Mouse (Mus musculus) 3T3-L1 (cell line): ENCODE data around the gene Il6ra.
A peak's percentile ranks its signal among the peaks of the same experiment; 100 is the strongest.

Experiments
- DNase-seq: peaks from one replicate; pipeline ENCODE4 v3.0.0-alpha.2; 2015; ENCODE audit warnings: low read depth, low spot score

The Il6ra gene

DNA sequence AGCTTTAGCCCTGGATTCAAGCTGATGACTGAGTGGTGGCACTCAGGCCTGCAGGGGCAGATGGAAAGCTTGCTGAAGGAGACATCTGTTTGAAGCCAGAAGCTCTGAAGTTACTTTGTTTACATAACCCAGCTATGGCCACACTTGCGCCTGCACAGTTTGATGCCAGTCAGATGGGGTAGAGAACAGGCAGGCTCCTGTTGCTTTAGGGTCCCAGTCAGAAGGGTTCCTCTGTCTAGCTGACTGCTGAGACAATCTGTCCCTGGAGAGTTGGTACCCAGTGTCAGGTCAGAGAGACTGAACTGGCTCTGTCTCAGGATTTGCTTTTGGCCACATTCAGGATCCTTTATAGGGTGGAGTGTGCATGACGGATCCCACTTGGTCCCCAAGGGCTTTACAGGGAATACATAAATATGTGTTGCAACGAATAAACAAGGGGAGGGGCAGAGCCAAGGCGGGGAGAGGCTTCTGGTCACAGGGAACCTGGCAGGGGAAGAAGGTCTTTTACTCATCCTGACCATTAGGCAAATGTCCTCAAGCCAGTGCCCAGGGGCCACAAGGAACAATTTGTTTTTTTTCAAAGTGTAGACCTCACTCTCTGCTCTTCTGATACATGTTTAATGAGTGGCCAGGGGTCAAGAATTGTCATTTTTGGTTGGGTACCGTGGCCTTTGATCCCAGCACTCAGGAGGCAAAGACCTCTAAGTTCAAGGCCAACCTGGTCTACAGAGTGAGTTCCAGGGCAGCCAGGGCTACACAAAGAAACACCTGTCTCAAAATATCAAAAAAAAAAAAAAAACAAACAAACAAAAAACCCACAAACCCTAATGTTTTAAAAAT lies 3.1 kb downstream of the Il6ra start:
- DNase-seq, result no peak

GRCm38 (mm10) chr3:89908836-89909235 lies 4.2 kb downstream of the Il6ra start:
- DNase-seq, result no peak

DNA sequence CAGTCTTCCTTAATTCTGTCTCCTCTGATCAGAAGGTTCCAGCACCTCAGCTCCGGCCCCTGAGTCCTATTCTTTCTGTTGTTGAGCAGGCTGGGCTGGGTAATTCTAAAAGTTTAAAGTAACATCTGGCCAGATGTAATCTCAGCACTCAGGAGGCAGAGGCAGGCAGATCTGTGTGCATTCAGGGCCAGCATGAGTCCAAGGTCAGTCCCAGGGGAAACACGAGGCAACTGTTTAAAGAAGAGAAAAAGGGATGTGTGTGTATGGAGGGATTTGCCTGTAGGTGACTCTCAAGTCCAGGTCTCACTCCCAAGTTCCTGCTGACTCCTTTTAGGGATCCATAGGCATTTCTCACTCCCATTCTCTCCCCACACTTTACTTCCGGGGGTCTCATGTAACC lies 5.2 kb downstream of the Il6ra start:
- no peak for DNase-seq

GRCm38 (mm10) chr3:89899511-89899908 lies 13.5 kb downstream of the Il6ra start:
- no peak for DNase-seq

DNA sequence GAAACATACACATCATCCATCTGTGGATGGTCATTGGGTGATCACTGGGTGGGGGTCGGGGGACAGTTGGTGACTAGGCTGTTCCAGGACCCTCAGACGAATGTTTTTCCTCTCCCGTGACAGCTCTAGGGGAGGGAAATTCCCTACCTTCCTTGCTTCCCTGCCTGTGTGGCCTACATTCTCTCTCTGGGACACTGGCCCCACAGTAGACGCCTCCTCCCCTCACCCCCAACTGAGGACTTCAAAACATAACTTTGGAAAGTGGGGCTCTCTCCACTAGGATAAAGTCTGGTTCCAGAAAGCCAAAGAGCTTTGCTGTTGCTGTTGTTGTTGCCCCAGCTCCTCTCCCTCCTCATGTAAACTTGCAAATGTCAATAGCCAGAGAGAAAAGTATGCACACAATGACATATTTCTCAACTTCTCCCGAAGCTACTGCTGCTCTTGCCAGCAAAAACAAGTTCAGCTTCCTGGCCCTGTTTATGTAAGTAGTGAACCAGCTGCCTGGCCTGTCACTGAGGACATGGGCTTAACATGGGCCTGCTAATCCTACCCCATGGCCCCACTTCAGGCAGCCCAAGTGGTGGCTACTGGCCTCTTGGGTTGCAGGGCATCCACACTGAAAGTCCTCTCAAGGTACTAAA lies 14.0 kb downstream of the Il6ra start:
- peak; percentile 65 for DNase-seq

DNA sequence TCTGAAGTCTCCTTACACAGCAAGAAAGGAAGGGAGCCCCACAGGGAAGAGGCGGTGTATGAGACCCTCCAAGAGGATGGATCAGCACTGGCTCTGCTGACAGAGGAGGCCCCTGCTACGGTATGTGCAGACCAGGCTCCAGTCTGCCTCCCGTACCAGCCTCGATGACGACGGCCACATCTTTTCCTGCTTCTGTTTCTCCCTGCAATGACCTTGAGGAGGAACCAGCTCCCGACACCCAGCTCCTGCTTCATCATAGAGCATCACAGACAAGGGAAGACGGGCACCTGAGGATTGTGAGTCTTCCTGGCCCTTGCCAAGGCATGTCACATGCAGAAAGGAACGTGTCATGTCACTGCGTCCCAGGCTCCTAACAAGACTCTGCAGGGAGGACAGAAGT lies 15.0 kb downstream of the Il6ra start:
- no peak for DNase-seq

DNA sequence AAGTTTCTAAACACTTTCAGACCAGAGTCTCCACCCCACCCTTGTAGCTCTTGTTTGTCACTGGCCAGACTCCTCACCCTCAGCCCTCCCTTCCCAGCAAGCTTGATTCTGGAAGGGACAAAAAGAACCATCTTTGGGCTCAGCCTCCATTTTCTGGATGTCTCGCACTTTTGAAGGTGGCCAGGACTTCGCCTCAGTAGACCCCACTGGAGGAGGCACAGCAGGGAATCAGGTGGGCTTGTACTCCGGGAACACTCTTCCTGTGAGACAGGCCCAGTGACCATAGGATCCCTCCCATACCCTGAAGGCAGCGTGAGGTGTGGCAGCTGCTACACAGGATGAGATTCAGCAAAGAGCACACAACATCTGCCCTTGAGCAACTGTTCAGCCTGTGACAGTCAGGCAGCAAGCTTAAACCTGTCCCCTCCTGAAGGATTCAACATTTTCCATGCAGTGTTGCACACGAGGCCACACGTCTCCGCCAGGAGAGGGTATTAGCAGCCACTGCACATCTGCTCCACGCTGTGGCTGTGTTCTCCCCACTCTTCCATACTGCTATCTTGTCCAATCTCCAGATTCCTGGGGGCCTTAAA lies 15.7 kb downstream of the Il6ra start:
- peak; percentile 52 for DNase-seq

DNA sequence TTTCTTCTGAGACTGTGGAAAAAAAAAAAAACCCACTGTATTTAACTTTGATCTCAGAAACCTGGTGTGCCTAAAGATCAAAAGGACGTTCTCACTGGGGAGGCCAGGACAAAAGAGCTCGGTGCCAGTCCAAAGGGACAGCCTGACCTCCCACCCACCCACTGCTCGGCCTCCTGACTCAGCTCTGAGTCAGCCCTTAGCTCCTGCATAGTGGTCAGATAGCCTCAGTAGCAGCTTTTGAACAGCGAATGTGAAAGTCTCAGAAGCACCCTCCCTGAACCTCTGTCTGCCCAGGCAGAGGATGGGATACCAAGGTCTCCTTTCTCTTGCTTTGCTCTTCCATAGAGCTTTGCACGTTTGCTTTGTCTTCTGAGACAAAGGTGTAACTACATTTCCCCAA lies 16.4 kb downstream of the Il6ra start:
- peak; percentile 90 for DNase-seq

DNA sequence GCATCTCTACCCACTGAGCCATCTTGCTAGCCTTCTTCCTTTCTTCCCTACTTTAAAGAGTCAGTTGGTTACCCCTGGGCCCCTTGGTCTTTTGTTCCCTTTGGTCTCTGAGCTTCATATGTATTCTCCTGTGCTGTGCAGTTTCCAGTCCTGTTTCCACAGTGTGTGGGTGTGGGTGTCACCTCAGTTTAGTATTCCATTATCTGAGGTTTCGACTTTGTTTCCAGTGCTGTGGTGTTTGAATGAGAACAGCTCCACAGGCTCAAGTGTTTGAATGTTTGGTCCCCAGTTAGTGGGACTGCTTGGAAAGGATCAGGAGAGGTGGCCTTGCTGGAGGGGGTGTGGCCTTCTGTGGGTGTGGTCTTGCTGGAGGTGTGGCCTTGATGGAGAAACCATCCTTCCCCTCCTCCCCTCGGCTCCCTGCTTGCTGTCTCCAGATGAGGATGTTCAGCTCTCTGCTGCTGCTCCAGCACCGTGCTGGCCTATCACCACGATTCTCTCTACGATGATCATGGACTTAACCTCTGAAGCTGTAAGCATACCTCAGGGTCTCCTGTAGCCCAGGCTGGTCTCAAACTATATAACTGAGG lies 20.4 kb downstream of the Il6ra start:
- no peak for DNase-seq

GRCm38 (mm10) chr3:89891696-89892095 lies 21.3 kb downstream of the Il6ra start:
- DNase-seq, result no peak

DNA sequence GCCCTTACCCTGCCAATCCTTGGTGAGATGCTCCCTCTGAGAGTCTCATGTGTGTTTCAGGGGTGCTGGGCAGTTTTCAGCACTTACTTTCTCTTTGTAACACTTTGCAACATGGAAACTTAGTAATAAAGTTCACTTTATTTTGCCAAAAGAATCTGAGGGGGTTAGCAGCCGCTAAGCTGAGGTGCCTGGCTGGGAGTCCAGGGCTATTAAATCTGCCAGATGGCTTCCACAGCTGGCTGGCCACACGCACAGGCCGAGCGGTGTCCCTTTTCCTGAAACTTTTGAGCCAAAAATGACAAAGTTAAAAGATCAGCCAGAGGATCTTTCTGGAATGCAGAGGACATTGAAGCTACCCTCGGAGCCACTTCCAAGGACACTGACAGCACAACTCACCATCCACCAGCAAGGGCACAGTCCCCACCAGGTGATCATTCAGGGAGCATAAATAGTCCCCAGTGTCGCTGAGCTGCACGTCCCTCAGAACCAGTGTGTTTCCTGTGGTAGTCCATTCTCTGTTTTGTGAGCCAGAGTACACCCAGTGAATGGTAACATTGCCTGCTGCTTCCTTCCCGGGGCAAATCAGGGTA lies 23.1 kb downstream of the Il6ra start:
- DNase-seq, result no peak

- DNase-seq, result no peak
These were observed 25.3 kb downstream of the Il6ra start for GRCm38 (mm10) chr3:89887582-89888230.

GRCm38 (mm10) chr3:89885766-89886165 lies 27.2 kb downstream of the Il6ra start:
- no peak for DNase-seq

- DNase-seq, result no peak
These were observed 29.4 kb downstream of the Il6ra start for GRCm38 (mm10) chr3:89883582-89884041.

DNA sequence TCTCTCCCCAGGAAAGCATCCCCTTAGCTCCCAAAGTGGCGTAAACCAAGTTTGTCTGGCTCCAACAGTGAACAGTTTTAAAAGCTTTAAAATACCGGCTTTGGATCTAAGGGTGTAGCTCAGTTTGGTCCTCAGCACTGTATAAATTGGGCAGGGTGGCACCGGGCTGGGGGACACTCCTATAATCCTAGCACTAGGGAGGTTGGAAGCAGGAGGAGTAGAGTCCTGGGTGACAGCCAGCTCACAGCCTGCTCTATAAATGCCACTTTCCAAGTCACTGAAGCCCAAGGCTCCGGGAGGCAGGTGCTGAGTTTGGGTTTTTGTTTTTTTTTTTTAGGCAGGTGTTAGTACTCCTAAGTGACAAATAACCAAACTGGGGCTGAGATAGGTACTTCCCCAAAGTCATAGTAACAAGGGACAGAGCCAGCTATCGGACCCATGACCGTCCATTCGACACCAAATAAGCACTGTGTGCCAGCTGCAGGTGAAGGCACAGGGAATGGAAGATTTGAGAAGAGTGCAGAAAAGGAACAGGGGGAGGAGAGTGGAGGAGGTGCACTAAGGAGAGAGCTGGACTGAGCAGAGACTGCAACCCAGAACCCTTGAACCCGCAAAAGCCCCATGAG lies 30.3 kb downstream of the Il6ra start:
- DNase-seq, result no peak

DNA sequence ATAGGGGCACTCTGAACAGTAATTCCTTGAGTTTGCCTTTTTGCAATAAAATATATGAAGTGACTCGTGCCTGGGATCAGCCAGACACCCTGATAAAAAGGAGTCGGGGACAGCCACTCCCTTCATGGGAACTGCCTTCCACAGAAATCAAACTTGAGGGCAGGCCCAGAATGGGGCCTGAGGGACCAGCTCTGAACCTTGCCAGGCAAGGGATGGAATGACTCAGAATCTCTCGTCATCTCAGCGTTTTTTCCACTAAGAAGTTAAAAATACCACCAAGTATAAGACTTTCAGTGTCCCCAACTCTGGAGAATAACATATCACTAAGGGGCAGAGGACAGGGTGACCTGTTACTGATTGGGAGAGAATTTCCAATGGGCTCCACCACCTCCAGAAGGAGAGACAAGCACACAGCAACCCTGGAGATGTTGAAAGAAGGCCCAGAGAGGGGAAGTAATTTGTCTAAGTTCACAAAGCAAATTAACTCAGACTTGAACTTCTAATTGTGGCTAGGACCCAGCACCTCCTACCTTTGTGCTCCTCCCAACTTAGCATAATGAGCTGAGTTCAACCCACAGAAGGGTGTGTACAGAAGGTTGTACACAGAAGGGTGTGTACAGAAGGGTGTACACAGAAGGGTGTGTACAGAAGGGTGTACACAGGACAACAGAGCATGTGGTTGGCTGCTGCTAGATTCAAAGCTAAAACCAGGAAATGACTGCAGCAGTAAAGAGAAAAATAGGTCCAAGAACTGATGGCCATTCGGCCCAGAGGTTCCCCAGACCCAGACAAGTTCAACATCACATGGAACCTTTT lies 32.8 kb downstream of the Il6ra start:
- DNase-seq, result peak; percentile 85

DNA sequence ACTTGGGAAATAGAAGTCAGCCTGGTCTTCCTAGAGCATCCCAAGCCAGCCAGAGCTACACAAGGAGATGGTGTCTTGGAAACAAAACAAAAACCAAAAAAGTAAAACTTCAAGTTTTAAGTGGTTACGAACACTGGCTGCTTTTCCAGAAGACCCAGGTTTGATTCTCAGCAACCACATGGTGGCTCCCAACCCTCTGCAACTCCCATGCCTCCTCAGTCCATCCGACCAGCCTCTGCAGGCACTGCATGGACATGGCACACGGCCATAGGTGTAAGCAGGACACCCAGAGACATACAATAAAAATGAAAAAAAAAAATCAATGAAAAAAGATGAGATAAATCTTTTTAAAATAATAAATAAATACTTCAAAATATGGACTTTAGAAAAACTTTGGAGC lies 33.7 kb downstream of the Il6ra start:
- DNase-seq, result peak; percentile 56

DNA sequence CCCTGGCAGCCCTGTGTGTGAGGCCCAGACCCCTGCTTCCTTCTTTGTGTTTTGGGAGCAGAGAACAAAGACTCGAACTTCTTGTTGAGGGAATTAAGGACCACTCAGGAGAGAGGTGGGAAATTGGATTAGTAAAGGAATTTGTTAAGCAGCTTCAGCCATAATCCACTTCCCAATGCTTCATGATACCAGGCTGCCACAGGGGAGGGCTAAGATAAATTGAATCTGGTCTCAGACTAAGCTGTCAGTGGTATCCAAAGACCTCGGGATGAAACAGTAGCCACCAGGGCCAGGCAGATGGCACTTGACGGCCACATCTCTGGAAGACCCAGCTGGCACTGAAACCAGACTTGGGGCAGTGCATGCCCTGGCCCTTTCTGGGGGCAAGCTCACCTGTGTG lies 34.5 kb downstream of the Il6ra start:
- no peak for DNase-seq

- DNase-seq, result no peak
These were observed 35.9 kb downstream of the Il6ra start for GRCm38 (mm10) chr3:89877129-89877528.

- DNase-seq, result no peak
These were observed 36.5 kb downstream of the Il6ra start for GRCm38 (mm10) chr3:89876469-89876868.
